Mouse (Mus musculus) duodenum, adult 2 months (tissue): ENCODE measurements around the gene Olfr1382. TPM values are rescaled to one million over a fixed set of nuclear protein-coding genes. Genes with fewer than 3 reads are reported as not detected.

ENCODE experiments used
- polyA plus RNA-seq: library from polyadenylated mRNA; depleted of rRNA; stranded (reverse); fragments of >200 nt; gene quantifications from 2 replicates; pipeline ENCODE4 v1.2.3, GENCODE M21; 2012; ENCODE audit warnings: low replicate concordance; rRNA removed

The Olfr1382 gene
- not detected in 2 replicates for polyA plus RNA-seq

DNA sequence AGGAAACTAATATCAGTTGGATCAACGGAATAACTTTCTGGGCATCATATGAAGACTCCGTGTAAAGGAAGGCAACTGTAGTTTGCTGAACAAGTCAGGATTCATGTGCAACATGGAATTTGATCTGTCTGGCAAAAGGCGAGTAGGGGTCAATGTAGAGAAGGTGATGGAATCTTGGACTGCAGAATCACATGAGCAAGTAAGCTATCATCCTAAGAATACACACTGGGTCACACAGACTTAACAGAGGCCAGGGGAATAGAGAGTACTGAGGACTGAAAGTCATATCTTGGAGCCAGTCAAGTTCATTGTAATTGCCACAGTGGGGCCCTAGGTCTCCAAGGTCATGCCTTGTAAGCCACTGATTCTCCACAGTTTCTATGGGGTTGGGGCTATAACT lies at the start of gene Olfr1382:
TSS of gene Olfr1382 (plus strand) at position 301 of the 400 bp plus-strand sequence.

DNA sequence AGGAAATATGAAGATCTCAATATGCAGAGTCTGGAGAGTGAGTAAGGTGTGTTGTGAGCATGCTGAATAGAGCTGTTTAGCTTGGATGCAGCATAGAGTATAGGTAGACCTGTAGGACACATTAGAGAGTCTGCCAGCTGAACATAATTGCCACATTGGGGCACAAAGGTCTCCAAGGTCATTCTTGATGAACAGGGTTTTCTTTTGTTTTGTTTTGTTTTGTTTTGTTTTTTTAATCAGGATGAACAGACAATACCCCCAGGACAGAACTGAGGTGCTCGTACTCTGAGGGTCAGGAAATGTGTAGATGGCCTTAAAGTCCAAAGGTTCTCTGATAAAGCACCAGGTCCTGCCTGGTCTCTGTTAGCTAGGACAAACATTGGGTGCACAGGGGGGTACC lies 39.3 kb upstream of the Olfr1382 start, which contains the start of gene Olfr1385:
TSS of gene Olfr1385 (plus strand) at position 301 of the 400 bp plus-strand sequence.

DNA sequence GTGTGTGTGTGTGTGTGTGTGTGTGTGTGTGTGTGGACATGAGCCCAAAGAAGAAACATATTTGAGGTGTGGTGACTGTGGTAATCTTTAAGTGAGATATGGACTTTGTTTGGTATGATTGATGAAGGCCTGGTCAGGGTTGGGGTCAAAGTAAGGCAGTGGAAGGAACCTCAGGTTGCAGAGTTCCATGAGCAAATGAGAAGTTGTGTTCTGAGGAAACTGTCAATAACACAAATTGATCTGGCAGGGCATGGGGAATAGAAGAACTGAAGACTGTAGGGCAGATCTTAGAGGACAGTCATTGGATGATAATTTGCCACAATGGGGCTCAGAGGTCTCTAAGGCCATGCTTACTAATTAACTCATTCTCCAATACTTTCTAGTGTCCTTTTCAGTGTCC lies 8.7 kb upstream of the Olfr1382 start, which contains the start of gene Olfr1383:
TSS of gene Olfr1383 (plus strand) at position 301 of the 400 bp plus-strand sequence.

DNA sequence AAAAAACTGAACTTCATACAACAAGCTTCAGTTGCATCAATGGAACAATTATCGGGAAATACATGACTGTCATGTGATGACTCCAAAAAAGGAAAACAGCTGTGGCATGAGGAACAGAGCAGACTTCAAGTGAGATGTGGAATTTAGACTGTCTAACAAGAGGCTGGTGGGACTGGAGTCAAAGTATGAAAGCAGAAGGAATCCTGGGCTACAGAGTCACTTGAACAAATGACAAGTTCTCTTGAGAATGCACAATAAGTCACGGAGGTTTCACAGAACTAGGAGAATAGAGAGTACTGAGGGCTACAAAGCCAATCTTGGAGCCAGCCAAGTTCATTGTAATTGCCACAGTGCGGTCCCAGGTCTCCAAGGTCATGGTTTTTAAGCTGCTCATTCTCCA lies 15.1 kb downstream of the Olfr1382 start, which contains the start of gene Olfr1381:
TSS of gene Olfr1381 (plus strand) at position 301 of the 400 bp plus-strand sequence.

GRCm38 (mm10) chr11:49556578-49556977 lies 28.5 kb downstream of the Olfr1382 start, which contains the start of gene Olfr1380:
Gene Olfr1380, plus strand, starts transcription at chr11:49556878.

Other genes starting within 250 kb of the Olfr1382 start
- gene Olfr1393, start 249.9 kb upstream of the Olfr1382 start, polyA plus RNA-seq: 0.27 TPM in 1 of 2 replicates, not detected in the other
- 0.05 TPM in 1 of 2 replicates, not detected in the other for gene Olfr1392, start 243.0 kb upstream of the Olfr1382 start, polyA plus RNA-seq
- gene Olfr10, start 223.5 kb upstream of the Olfr1382 start, polyA plus RNA-seq: not detected in 2 replicates
- not detected in 2 replicates for gene Olfr1391, start 205.5 kb upstream of the Olfr1382 start, polyA plus RNA-seq
- not detected in 2 replicates for gene Olfr1390, start 193.1 kb upstream of the Olfr1382 start, polyA plus RNA-seq
- gene Olfr1389, start 105.2 kb upstream of the Olfr1382 start, polyA plus RNA-seq: not detected in 2 replicates
- not detected in 2 replicates for gene Olfr1388, start 91.6 kb upstream of the Olfr1382 start, polyA plus RNA-seq
- gene Olfr1387, start 72.9 kb upstream of the Olfr1382 start, polyA plus RNA-seq: not detected in 2 replicates
- not detected in 2 replicates for gene Olfr1386, start 63.2 kb upstream of the Olfr1382 start, polyA plus RNA-seq
- not detected in 2 replicates for gene Olfr1385, start 39.2 kb upstream of the Olfr1382 start, polyA plus RNA-seq
- not detected in 2 replicates for gene Olfr1384, start 21.5 kb upstream of the Olfr1382 start, polyA plus RNA-seq
- gene Olfr1383, start 8.6 kb upstream of the Olfr1382 start, polyA plus RNA-seq: not detected in 2 replicates
- not detected in 2 replicates for gene Olfr1381, start 15.2 kb downstream of the Olfr1382 start, polyA plus RNA-seq
- not detected in 2 replicates for gene Olfr1380, start 28.6 kb downstream of the Olfr1382 start, polyA plus RNA-seq
- 4.3 and 4.4 TPM in 2 replicates for gene Flt4, start 81.0 kb downstream of the Olfr1382 start, polyA plus RNA-seq
- gene Scgb3a1, start 135.4 kb downstream of the Olfr1382 start, polyA plus RNA-seq: 9.7 and 22.7 TPM in 2 replicates
- 1.4 and 1.7 TPM in 2 replicates for gene Cnot6, start 184.5 kb downstream of the Olfr1382 start, polyA plus RNA-seq